Mouse (Mus musculus) adrenal gland, adult (tissue): Measurements from ENCODE around the gene Ccr8.
A peak's percentile ranks its signal among the peaks of the same experiment; 100 is the strongest.

ENCODE experiments used
- DNase-seq, 2 experiments: peaks; one replicate each; pipeline ENCODE4 v3.0.0; 2022 to 2023; ENCODE audit warnings: low spot score in 1 of 2; ENCODE audit not compliant: inconsistent age in 2 of 2

Gene Ccr8

DNA sequence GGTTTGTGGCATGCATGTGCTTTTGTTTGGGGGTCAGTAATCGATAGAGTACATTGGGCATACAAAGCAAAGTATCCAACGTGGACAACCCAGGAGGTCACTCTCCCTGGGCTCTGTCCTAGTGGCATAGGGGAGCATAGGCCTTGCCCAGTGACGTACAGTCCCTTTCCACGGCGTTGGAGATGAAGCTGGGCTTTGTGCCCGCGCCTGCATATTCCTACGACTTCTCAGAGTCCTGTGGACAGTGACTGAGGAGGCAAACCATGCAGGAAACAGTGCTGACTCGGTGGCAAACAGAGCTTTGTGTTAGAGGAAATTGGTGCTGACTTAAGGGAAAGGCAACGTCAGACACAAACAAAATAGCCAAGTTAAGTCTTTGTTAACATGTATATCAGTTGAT lies 37.4 kb downstream of the Ccr8 start:
- no peak for DNase-seq

GRCm38 (mm10) chr9:120131784-120132288 lies 39.9 kb downstream of the Ccr8 start:
- no peak for DNase-seq

DNA sequence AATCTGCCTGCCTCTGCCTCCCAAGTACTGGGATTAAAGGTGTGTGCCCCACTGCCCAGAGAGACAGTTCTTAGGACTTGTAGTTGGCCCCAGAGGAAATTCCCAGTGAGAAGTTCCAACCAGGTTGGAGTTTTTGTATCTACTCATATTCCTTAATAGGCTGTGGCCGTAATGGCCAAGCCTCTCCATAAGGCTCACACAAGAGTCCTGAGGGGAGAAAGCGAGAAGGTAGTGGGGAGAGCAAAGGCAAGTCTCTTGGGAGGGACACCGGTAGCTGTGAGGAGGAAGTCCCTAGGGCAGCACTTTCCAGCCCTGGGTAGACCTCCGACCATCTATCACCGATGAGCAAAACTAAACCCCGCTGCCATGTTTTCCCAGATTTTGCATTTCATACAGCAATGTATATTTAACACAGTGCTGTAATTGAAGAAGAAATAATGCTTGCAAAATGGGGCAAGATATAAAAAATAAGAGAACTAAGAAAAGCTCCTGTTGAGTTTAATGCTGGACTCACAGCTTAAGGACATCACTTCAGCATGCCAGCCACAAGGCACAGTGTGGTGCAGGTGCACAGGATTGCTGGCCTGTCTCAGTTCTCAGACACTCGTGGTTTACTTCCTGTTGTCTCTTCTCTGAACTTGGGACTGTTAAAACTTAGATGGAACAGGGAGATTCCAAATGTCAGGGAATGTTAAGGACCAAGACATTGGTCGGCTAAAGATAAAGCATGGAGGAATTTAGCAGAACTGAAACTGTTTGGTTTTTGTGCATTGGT lies 41.3 kb downstream of the Ccr8 start:
- DNase-seq: no peak

DNA sequence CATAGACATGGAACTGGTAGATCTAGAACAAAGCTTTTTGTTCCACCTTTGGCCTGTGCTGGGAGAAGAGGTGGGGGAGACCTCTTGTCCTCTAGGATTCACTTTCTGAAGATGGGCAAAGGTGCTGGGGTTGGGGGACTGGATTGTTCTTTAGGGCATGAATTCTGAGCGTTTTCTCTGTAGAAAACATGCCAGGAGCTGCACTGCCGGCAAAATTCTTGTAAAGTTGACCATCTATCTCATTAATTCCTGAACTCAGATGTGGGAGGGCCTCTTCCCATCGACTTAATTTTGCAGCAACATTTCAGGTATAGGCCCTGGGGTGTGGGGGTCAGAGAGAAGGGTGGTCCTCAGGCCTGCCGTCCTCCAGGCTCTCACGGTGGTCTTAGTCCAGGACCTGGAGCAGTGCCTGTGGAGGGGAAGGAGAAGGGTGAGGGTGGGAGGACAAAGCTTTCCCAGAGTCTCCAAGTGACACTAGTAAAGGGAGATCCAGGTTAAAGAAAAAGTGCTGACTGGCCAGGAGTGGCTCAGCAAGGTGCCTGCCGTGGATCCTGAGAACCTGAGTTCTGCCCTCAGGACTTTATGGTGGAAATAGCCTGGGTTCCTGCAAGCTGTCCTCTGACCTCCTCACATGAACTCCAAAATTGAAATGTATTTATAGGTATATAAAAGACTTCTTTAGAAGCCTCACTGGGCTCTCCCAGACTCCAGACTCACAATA lies 42.0 kb downstream of the Ccr8 start:
- no peak for DNase-seq

- no peak for DNase-seq
These were observed 42.7 kb downstream of the Ccr8 start for GRCm38 (mm10) chr9:120134529-120135160.

DNA sequence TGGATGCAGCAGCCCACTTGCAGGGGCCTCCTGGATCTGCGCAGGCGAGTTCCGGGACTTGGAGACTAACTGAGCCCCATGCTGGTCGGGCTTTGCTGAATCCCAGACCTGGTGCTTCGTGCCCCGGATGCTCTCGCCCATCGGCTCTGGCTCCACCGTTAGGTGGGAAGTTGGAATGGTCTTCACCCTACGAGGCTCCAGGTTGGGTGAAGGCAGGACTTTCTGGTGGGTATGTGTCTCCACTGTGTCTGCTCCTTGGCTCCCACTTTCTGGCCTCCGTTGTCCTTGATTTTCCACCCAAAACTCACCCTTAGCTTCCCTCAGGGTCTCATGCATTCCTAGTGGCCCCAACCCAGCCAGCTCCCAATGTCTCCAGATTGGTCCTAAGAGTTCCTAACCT lies 43.5 kb downstream of the Ccr8 start:
- no peak for DNase-seq

DNA sequence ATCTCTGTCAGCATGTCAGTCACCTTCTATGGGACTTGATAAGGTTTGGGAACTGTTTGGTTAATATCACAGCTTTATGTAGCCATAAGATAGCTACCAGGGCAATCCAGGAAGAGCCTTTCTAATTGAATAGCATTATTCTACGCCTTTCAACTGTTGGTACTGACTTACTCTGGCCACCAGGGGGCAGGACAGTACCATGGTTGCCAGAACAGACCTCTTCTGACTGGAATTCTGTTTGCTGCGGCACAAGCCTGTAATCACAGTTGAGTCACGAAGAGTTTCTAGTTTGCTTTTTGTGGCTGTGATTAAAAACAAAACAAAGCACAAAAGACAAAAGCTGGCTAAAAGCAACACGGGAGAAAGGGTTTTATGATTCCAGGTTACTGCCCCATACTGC lies 48.7 kb downstream of the Ccr8 start:
- DNase-seq: peak; percentile 69 to 90

DNA sequence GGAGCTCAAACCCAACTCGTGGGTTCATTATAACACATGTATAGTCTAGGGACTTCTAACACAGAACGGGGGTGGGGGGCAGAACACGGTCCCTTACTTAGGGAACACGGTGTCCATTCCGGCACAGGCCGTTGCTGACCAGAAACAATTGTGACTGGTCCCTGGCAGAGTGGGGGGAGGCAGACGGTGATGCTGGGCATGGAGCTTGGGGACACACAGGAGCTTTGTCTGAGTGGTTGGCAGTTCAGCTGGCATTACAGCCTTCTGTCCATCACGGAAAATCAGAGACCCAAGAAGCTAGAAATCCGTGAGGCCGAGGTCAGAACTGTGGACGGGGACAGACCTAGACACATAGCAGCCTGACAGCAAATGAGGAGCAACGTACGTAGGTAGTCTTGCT lies 52.6 kb downstream of the Ccr8 start:
- no peak for DNase-seq
